Mouse (Mus musculus) MEL (cell line): Measurements from ENCODE around the gene Tbc1d9. TPM values are rescaled to one million over a fixed set of nuclear protein-coding genes. Genes with fewer than 3 reads are reported as not detected.

Experiments
- DNase-seq: peaks from one replicate; pipeline ENCODE4 v3.0.0; 2011; ENCODE audit warnings: low read depth, low spot score
- H3K27ac ChIP-seq: 2 replicates; pipeline ENCODE4 v1.5.1; 2012; ENCODE audit warnings: low read depth, mild to moderate bottlenecking, control low read depth, low read length, moderate library complexity; ENCODE audit not compliant: control insufficient read depth
- H3K27me3 ChIP-seq, 2 experiments: fragments of 150-350 bp in 1 of 2; sonication (generic) in 1 of 2; 2 replicates each; pipeline ENCODE4 v1.6.1; 2012; ENCODE audit warnings: low read length in 2 of 2, mild to moderate bottlenecking in 2 of 2, improper control_type of control experiment in 1 of 2, moderate library complexity in 1 of 2; ENCODE audit not compliant: insufficient read depth in 2 of 2, control insufficient read depth in 1 of 2
- H3K36me3 ChIP-seq, 2 experiments: 2 replicates each; pipeline ENCODE4 v1.6.1; 2012 to 2014; ENCODE audit warnings: low read length in 2 of 2, improper control_type of control experiment in 1 of 2, inconsistent platforms in 1 of 2, mild to moderate bottlenecking in 1 of 2; ENCODE audit not compliant: insufficient read depth in 2 of 2, control insufficient read depth in 1 of 2
- H3K4me1 ChIP-seq, 2 experiments: fragments of 150-350 bp in 1 of 2; sonication (generic) in 1 of 2; 2 replicates each; pipeline ENCODE4 v1.6.1; 2012; ENCODE audit warnings: low read length in 2 of 2, improper control_type of control experiment in 1 of 2, mild to moderate bottlenecking in 1 of 2; ENCODE audit not compliant: insufficient read depth in 2 of 2, control insufficient read depth in 1 of 2
- H3K4me3 ChIP-seq, 2 experiments: fragments of 150-350 bp in 1 of 2; sonication (generic) in 1 of 2; 2 replicates each; pipeline ENCODE4 v1.5.1; 2012; ENCODE audit warnings: low read depth in 2 of 2, low read length in 2 of 2, mild to moderate bottlenecking in 2 of 2, moderate library complexity in 2 of 2, control low read depth in 1 of 2, improper control_type of control experiment in 1 of 2; ENCODE audit not compliant: control insufficient read depth in 1 of 2, insufficient read depth in 1 of 2
- H3K79me2 ChIP-seq: 2 replicates; pipeline ENCODE4 v1.6.1; 2012; ENCODE audit warnings: mild to moderate bottlenecking, low read length, moderate library complexity; ENCODE audit not compliant: control insufficient read depth, poor library complexity, insufficient read depth
- H3K9ac ChIP-seq: 2 replicates; pipeline ENCODE4 v1.6.1; 2012; ENCODE audit warnings: low read depth, mild to moderate bottlenecking, control low read depth, low read length, moderate library complexity; ENCODE audit not compliant: control insufficient read depth, poor library complexity, severe bottlenecking
- H3K9me3 ChIP-seq: fragments of 150-350 bp; sonication (generic); replicated peaks from 2 replicates; pipeline ENCODE4 v1.6.1; 2012; ENCODE audit warnings: mild to moderate bottlenecking, low read length, improper control_type of control experiment, moderate library complexity; ENCODE audit not compliant: insufficient read depth
- BHLHE40 ChIP-seq: IDR thresholded peaks from 2 replicates; pipeline ENCODE4 v1.6.1; 2012; ENCODE audit warnings: low read depth, mild to moderate bottlenecking, inconsistent platforms, low read length, improper control_type of control experiment, borderline replicate concordance
- CTCF ChIP-seq, 3 experiments: IDR thresholded peaks in 2 of 3; conservative IDR thresholded peaks in 1 of 3; 2 replicates each; pipeline ENCODE4 v1.5.1; 2011 to 2012; ENCODE audit warnings: low read length in 3 of 3, low read depth in 2 of 3, mild to moderate bottlenecking in 2 of 3, improper control_type of control experiment in 1 of 3, inconsistent platforms in 1 of 3, mixed read lengths in 1 of 3, moderate library complexity in 1 of 3; ENCODE audit not compliant: control insufficient read depth in 1 of 3, insufficient read depth in 1 of 3, poor library complexity in 1 of 3, severe bottlenecking in 1 of 3
- E2F4 ChIP-seq: IDR thresholded peaks from 2 replicates; pipeline ENCODE4 v1.6.1; 2011; ENCODE audit warnings: low read depth, low read length, improper control_type of control experiment, borderline replicate concordance
- ELF1 ChIP-seq: IDR thresholded peaks from 2 replicates; pipeline ENCODE4 v1.6.1; 2014; ENCODE audit warnings: low read depth, mild to moderate bottlenecking, inconsistent platforms, low read length, improper control_type of control experiment, moderate library complexity
- EP300 ChIP-seq, 2 experiments: IDR thresholded peaks; 2 replicates each; pipeline ENCODE4 v1.6.1; 2011; ENCODE audit warnings: improper control_type of control experiment in 2 of 2, low read length in 2 of 2, low read depth in 1 of 2, mild to moderate bottlenecking in 1 of 2
- ETS1 ChIP-seq: IDR thresholded peaks from 2 replicates; pipeline ENCODE4 v1.6.1; 2012; ENCODE audit warnings: low read depth, mild to moderate bottlenecking, inconsistent platforms, low read length, improper control_type of control experiment, moderate library complexity
- GABPA ChIP-seq: IDR thresholded peaks from 2 replicates; pipeline ENCODE4 v1.6.1; 2012; ENCODE audit warnings: low read depth, mild to moderate bottlenecking, inconsistent platforms, low read length, improper control_type of control experiment, moderate library complexity
- KAT2A ChIP-seq: conservative IDR thresholded peaks from 2 replicates; pipeline ENCODE4 v1.6.1; 2012; ENCODE audit warnings: low read depth, low read length, improper control_type of control experiment, inconsistent platforms
- MAFK ChIP-seq: IDR thresholded peaks from 2 replicates; pipeline ENCODE4 v1.6.1; 2011; ENCODE audit warnings: low read depth, mild to moderate bottlenecking, low read length, improper control_type of control experiment, borderline replicate concordance
- MAX ChIP-seq: IDR thresholded peaks from 2 replicates; pipeline ENCODE4 v1.6.1; 2011; ENCODE audit warnings: low read length, improper control_type of control experiment
- MXI1 ChIP-seq: IDR thresholded peaks from 2 replicates; pipeline ENCODE4 v1.6.1; 2011; ENCODE audit warnings: mild to moderate bottlenecking, low read depth, low read length, improper control_type of control experiment
- POLR2AphosphoS2 ChIP-seq: IDR thresholded peaks from 2 replicates; pipeline ENCODE4 v1.6.1; 2011; ENCODE audit warnings: low read length, improper control_type of control experiment
- RCOR1 ChIP-seq: IDR thresholded peaks from 2 replicates; pipeline ENCODE4 v1.6.1; 2012; ENCODE audit warnings: low read depth, mild to moderate bottlenecking, inconsistent platforms, low read length, improper control_type of control experiment
- SIN3A ChIP-seq: IDR thresholded peaks from 2 replicates; pipeline ENCODE4 v1.6.1; 2012; ENCODE audit warnings: low read length, improper control_type of control experiment, inconsistent platforms
- TCF12 ChIP-seq: IDR thresholded peaks from 2 replicates; pipeline ENCODE4 v1.6.1; 2014; ENCODE audit warnings: low read depth, mild to moderate bottlenecking, inconsistent platforms, low read length, improper control_type of control experiment, moderate library complexity
- UBTF ChIP-seq: IDR thresholded peaks from 2 replicates; pipeline ENCODE4 v1.6.1; 2012; ENCODE audit warnings: low read depth, mild to moderate bottlenecking, inconsistent platforms, low read length, improper control_type of control experiment, moderate library complexity, borderline replicate concordance; ENCODE audit not compliant: insufficient read depth
- USF2 ChIP-seq, 2 experiments: IDR thresholded peaks; 2 replicates each; pipeline ENCODE4 v1.6.1; 2011 to 2012; ENCODE audit warnings: improper control_type of control experiment in 2 of 2, low read length in 2 of 2, borderline replicate concordance in 1 of 2, inconsistent platforms in 1 of 2, low read depth in 1 of 2, mild to moderate bottlenecking in 1 of 2; ENCODE audit not compliant: insufficient read depth in 1 of 2
- ZMIZ1 ChIP-seq: IDR thresholded peaks from 2 replicates; pipeline ENCODE4 v1.6.1; 2012; ENCODE audit warnings: low read depth, mild to moderate bottlenecking, inconsistent platforms, low read length, improper control_type of control experiment, moderate library complexity
- polyA plus RNA-seq, 2 experiments: library from polyadenylated mRNA; stranded (reverse) in 1 of 2; unstranded in 1 of 2; fragments of >175 nt in 1 of 2; fragments of >200 nt in 1 of 2; gene quantifications; 2 replicates each; pipeline versions ENCODE4 v1.2.1 to v1.2.4; 2012; ENCODE audit warnings: low replicate concordance in 2 of 2, low read depth in 1 of 2; ENCODE audit not compliant: insufficient read length in 2 of 2, insufficient read depth in 1 of 2, missing spikeins in 1 of 2
- total RNA-seq: library from RNA; depleted of rRNA; stranded (reverse); fragments of 300-350 nt; gene quantifications from 2 replicates; pipeline ENCODE4 v1.2.3, GENCODE M21; 2012

Tbc1d9 gene
- total and polyA plus RNA-seq, 3 experiments: not detected

DNA sequence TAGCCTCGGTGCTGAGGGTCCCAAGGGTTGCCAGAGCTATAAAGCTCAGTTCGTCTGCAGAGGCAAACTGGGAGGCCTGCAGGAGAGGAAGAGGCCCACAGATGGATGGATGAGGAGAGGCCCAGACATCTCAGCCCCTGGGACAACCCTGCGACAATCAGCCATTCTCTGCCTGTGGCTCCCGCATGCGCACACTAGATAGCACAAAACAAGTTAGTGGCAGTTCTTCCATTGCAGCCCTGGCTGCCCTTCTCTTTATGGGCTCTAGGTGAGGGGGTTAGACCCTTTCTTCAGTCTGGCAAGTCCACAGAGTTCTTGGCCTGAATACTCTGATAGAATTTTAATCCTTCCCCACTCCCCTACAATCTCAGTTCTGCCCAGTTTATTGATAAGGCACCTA, 87.6 kb downstream of the Tbc1d9 start (continued):
- TF ChIP-seq ELF1 (no peak), USF2 (IDR thresholded peaks at IDR 0.05; ENCODE audit: borderline replicate concordance in 1 of 2, insufficient read depth in 1 of 2, low read depth in 1 of 2, low read length in 2 of 2) (no peak), MAFK (no peak), MAX (no peak)
- TF ChIP-seq, all 39 proteins: peak for 3

DNA sequence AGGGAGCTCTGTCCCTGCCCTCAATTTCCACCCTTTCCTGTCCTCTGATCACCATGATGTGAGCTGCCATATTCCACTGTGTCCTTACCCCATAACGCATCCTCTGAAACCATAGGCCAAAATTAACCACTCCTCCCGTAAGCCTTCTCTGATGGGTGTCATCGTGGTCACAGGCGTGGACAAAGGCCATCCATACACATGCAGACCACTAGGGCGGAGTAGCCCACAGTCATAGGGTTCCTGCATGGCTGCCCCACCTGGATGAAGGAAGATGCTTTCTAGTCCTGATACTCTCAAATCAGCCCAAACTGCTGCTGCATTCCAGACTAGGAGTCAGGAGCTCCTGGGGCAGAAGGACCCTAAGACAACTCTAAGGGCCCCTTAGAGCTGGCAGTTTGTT, 92.5 kb downstream of the Tbc1d9 start:
- Histone ChIP-seq H3K9ac (no peak overlapping the region), H3K79me2 (no peaks in the 10 kb centered on the region), H3K27me3 (no peaks in the 10 kb centered on the region), H3K4me1 (no peaks in the 10 kb centered on the region), H3K4me3 (no peak overlapping the region), H3K36me3 (no peaks in the 10 kb centered on the region), H3K27ac (no peak overlapping the region), H3K9me3 (no peaks in the 10 kb centered on the region)
- no peak for DNase-seq
- no peak for TF ChIP-seq USF2 (IDR thresholded peaks at IDR 0.05; ENCODE audit: borderline replicate concordance in 1 of 2, insufficient read depth in 1 of 2, low read depth in 1 of 2, low read length in 2 of 2)
- no peak for TF ChIP-seq SIN3A
- no peak for TF ChIP-seq EP300 (IDR thresholded peaks at IDR 0.05; ENCODE audit: low read depth in 1 of 2, low read length in 2 of 2)
- TF ChIP-seq ETS1: no peak
- TF ChIP-seq GABPA: no peak
- no peak for TF ChIP-seq RCOR1
- no peak for TF ChIP-seq ZMIZ1
- TF ChIP-seq POLR2AphosphoS2: no peak
- TF ChIP-seq UBTF: no peak
- TF ChIP-seq TCF12: no peak
- TF ChIP-seq CTCF (IDR thresholded peaks at IDR 0.05 in 2 of 3, conservative IDR thresholded peaks at IDR 0.05 in 1 of 3; ENCODE audit: control insufficient read depth in 1 of 3, insufficient read depth in 1 of 3, low read depth in 2 of 3, low read length in 3 of 3, poor library complexity in 1 of 3, severe bottlenecking in 1 of 3): no peak
- no peak for TF ChIP-seq E2F4
- TF ChIP-seq BHLHE40: no peak
- TF ChIP-seq MAFK: no peak
- no peak for TF ChIP-seq MXI1
- TF ChIP-seq KAT2A: no peak
